Mouse (Mus musculus) lung, postnatal 0 days (tissue): ENCODE data around the gene Olfr987. TPM values are rescaled to one million over a fixed set of nuclear protein-coding genes. Genes with fewer than 3 reads are reported as not detected.
"Not testable (repeated sequence)": the region's sequence is repeated elsewhere in the genome, so short reads cannot be mapped to it uniquely, and the experiment has no call there.

Experiments
- ATAC-seq: fragments of 200-750 bp; cut with Nextera tagmentation; 2 replicates; pipeline ENCODE4 v1.8.0; 2017; ENCODE audit warnings: moderate library complexity
- DNase-seq: peaks from one replicate; pipeline ENCODE4 v3.0.0-alpha.2; 2016; ENCODE audit warnings: low spot score
- H3K27ac ChIP-seq: fragments of 300-500 bp; sonication (generic); 2 replicates; pipeline ENCODE4 v1.5.1; 2014; ENCODE audit warnings: antibody characterized with exemption, mild to moderate bottlenecking, low read length, mixed read lengths
- H3K27me3 ChIP-seq: fragments of 300-500 bp; sonication (generic); replicated peaks from 2 replicates; pipeline ENCODE4 v1.6.1; 2014; ENCODE audit warnings: low read length, mixed read lengths; ENCODE audit not compliant: insufficient read depth
- H3K36me3 ChIP-seq: fragments of 300-500 bp; sonication (generic); 2 replicates; pipeline ENCODE4 v1.6.1; 2014; ENCODE audit warnings: low read length, mixed read lengths; ENCODE audit not compliant: insufficient read depth
- H3K4me1 ChIP-seq: fragments of 300-500 bp; sonication (generic); 2 replicates; pipeline ENCODE4 v1.6.1; 2014; ENCODE audit warnings: antibody characterized with exemption, low read depth, low read length, mixed read lengths; ENCODE audit not compliant: insufficient read depth
- H3K4me2 ChIP-seq: fragments of 300-500 bp; sonication (generic); replicated peaks from 2 replicates; pipeline ENCODE4 v1.6.1; 2014; ENCODE audit warnings: low read depth, mild to moderate bottlenecking, low read length, moderate library complexity, mixed read lengths
- H3K4me3 ChIP-seq: fragments of 300-500 bp; sonication (generic); 2 replicates; pipeline ENCODE4 v1.5.1; 2014; ENCODE audit warnings: low read depth, low read length
- H3K9ac ChIP-seq: fragments of 300-500 bp; sonication (generic); replicated peaks from 2 replicates; pipeline ENCODE4 v1.6.1; 2014; ENCODE audit warnings: low read depth, mild to moderate bottlenecking
- H3K9me3 ChIP-seq: fragments of 300-500 bp; sonication (generic); 2 replicates; pipeline ENCODE4 v1.6.1; 2016; ENCODE audit warnings: low read length, mixed read lengths
- CTCF ChIP-seq: IDR thresholded peaks from 2 replicates; pipeline ENCODE4 v1.5.1; 2016; ENCODE audit warnings: antibody characterized with exemption, mild to moderate bottlenecking
- EP300 ChIP-seq: IDR thresholded peaks from 2 replicates; pipeline ENCODE4 v1.6.1; 2016; ENCODE audit warnings: antibody characterized with exemption, mild to moderate bottlenecking, control low read depth
- WGBS: fragments of 180-500 bp; shearing (Covaris S2); extraction: QIAGEN DNeasy Blood & Tissue Kit; methylation state at CpG from one replicate; pipeline ENCODE4 v1.1.7; 2014; 5-methylcytosine and 5-hydroxymethylcytosine counted together
- polyA plus RNA-seq: library from polyadenylated mRNA; unstranded; fragments of >200 nt; fragmentation: Nextera tagmentation; extraction: Ambion mirVana; gene quantifications from 2 replicates; pipeline ENCODE4 v1.2.1, GENCODE M21; 2015

The Olfr987 gene
- polyA plus RNA-seq: not detected in 2 replicates

GRCm38 (mm10) chr2:85339215-85339614 lies at the start of gene Olfr987:
Gene Olfr987, minus strand, starts transcription at chr2:85339315.
- not testable (repeated sequence) for H3K27me3 ChIP-seq

GRCm38 (mm10) chr2:85363127-85363526 lies 24.0 kb upstream of the Olfr987 start, which contains the start of gene Olfr988:
Gene Olfr988, minus strand, starts transcription at chr2:85363227.
- H3K4me1 ChIP-seq, H3K9me3 ChIP-seq: not testable (repeated sequence)

More at GRCm38 (mm10) chr2:85339215-85339614, at the start of gene Olfr987:
- H3K9ac ChIP-seq, H3K9me3 ChIP-seq, H3K27ac ChIP-seq, H3K4me3 ChIP-seq, H3K36me3 ChIP-seq, ATAC-seq, H3K4me2 ChIP-seq, DNase-seq, H3K4me1 ChIP-seq: not testable (repeated sequence)

GRCm38 (mm10) chr2:85339972-85340371 lies 857 bp upstream of the Olfr987 start:
- Histone ChIP-seq H3K27me3 (no peaks in the 10 kb centered on the region), H3K4me1 (no peaks in the 10 kb centered on the region), H3K36me3 (no peaks in the 10 kb centered on the region), H3K9ac (no peak overlapping the region), H3K27ac (no peak overlapping the region), H3K4me3 (no peak overlapping the region), H3K9me3 (no peaks in the 10 kb centered on the region), H3K4me2 (no peak overlapping the region)
- TF ChIP-seq CTCF (no peak), EP300 (no peak)
- 38% methylated on average over 7 of the region's 7 CpGs for WGBS
- ATAC-seq: no peak
- no peak for DNase-seq

More at GRCm38 (mm10) chr2:85363127-85363526, 24.0 kb upstream of the Olfr987 start, which contains the start of gene Olfr988:
- H3K4me2 ChIP-seq, H3K4me3 ChIP-seq, H3K27ac ChIP-seq, H3K36me3 ChIP-seq, ATAC-seq, H3K27me3 ChIP-seq, H3K9ac ChIP-seq, DNase-seq: not testable (repeated sequence)

- H3K4me3 ChIP-seq: no peak overlapping the region
- no peaks in the 10 kb centered on the region for H3K4me1 ChIP-seq
- no peaks in the 10 kb centered on the region for H3K27me3 ChIP-seq
- no peaks in the 10 kb centered on the region for H3K9me3 ChIP-seq
- H3K27ac ChIP-seq: no peak overlapping the region
- TF ChIP-seq EP300 (no peak), CTCF (no peak)
- H3K4me2 ChIP-seq: no peak overlapping the region
- H3K9ac ChIP-seq: no peak overlapping the region
- DNase-seq (no peak), ATAC-seq (no peak)
- WGBS: 67% methylated on average over 1 of the region's 1 CpGs
- no peaks in the 10 kb centered on the region for H3K36me3 ChIP-seq
Observed at GRCm38 (mm10) chr2:85319106-85319505, 20.0 kb downstream of the Olfr987 start.

- Histone ChIP-seq H3K27ac (no peak overlapping the region), H3K4me1 (no peaks in the 10 kb centered on the region), H3K9ac (no peak overlapping the region), H3K36me3 (no peaks in the 10 kb centered on the region), H3K4me2 (no peak overlapping the region), H3K9me3 (no peaks in the 10 kb centered on the region), H3K4me3 (no peak overlapping the region), H3K27me3 (no peaks in the 10 kb centered on the region)
- no peak for TF ChIP-seq EP300
- TF ChIP-seq CTCF: no peak
- no peak for ATAC-seq
- DNase-seq: no peak
- 39% methylated on average over 1 of the region's 1 CpGs for WGBS
Observed at GRCm38 (mm10) chr2:85285406-85285805, 53.7 kb downstream of the Olfr987 start.

GRCm38 (mm10) chr2:85284626-85285025 lies 54.5 kb downstream of the Olfr987 start:
- Histone ChIP-seq H3K4me2 (no peak overlapping the region), H3K36me3 (no peaks in the 10 kb centered on the region), H3K27ac (no peak overlapping the region), H3K27me3 (no peaks in the 10 kb centered on the region), H3K4me3 (no peak overlapping the region), H3K9ac (no peak overlapping the region), H3K9me3 (no peaks in the 10 kb centered on the region), H3K4me1 (no peaks in the 10 kb centered on the region)
- no peak for ATAC-seq
- WGBS: 28% methylated on average over 6 of the region's 6 CpGs
- TF ChIP-seq CTCF: no peak
- TF ChIP-seq EP300: no peak
- DNase-seq: no peak
